Mouse (Mus musculus) C2C12 (cell line): Measurements from ENCODE around the gene Acad11.

Experiments
- CTCF ChIP-seq: IDR thresholded peaks from one replicate; pipeline ENCODE4 v1.5.1; 2011; ENCODE audit not compliant: control insufficient read depth, insufficient read depth, insufficient read length
- MAX ChIP-seq: IDR thresholded peaks from one replicate; pipeline ENCODE4 v1.6.1; 2011; ENCODE audit warnings: mild to moderate bottlenecking, control low read depth
- MYOD1 ChIP-seq: IDR thresholded peaks from one replicate; pipeline ENCODE4 v1.6.1; 2011; ENCODE audit warnings: low read depth; ENCODE audit not compliant: control insufficient read depth, insufficient read length
- USF1 ChIP-seq: IDR thresholded peaks from one replicate; pipeline ENCODE4 v1.6.1; 2011; ENCODE audit warnings: low read depth, mild to moderate bottlenecking, control low read depth, moderate library complexity

DNA sequence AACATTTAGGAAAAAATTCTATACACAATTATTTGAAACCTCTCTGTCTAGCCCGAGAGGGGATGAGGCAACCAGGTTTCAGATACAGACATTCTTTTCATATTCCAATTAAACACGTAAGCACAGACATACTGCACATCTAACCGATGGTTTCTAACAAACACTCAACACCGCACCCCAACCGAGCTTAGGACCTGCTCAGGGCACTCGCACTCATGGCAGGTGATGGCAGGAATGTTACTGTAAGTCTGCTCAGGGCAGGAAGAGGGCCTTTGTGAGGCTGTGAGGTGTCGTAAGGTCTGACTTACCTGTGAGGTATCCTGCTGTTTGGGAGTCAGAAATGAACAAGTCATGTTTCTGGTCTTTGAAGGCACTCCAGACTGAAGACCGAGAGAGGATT lies 93.3 kb downstream of the Acad11 start:
- no peak for TF ChIP-seq CTCF
- TF ChIP-seq MYOD1, result no peak
- TF ChIP-seq MAX, result no peak
- no peak for TF ChIP-seq USF1
